ENCODE assay signal across 8 mouse cellular contexts in the genomic region with DNA sequence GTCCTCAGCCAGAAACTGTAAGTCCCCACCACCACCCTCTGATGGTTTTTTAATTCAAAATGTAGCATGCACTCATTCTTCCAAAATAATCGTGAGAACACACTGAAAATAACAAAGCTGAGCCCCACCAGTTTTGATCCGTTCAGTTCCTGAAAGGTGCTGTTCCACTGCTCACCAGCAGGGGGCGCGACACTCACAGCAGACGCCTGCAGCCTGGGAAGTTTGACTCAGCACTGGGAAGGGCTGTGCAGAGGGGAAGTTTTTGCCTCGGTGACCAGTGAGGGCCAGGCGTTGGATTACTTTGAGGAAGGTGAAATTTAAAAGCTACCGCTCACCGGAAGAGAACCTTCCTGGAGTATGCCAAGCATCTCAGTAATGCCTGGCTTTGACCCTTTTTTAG.
DNase-seq lines count a peak whose midpoint lies in the region; ATAC-seq lines count a peak whose summit lies in the region.

No protein-coding gene starts in this region.

- no peak overlapping the region for H3K9ac ChIP-seq in limb, embryonic 12.5 days (replicated peaks)

- DNase-seq in 3134 (ENCODE audit: extremely low read depth, insufficient read length, low spot score), result peak; percentile 51
- DNase-seq in adrenal gland, adult 2 months, result peak; percentile 86
- peak; percentile 88 for DNase-seq in embryo, embryonic 11 days
- peak; percentile 80 to 86 for DNase-seq in gastrocnemius, postnatal 4 days (ENCODE audit: low spot score in 2 of 2)
- DNase-seq in kidney, adult 8-10 months, result peak; percentile 41 to 75
- DNase-seq in naive thymus-derived CD4-positive, alpha-beta T cell, adult 2 months (ENCODE audit: low read depth), result peak; percentile 58
- DNase-seq in spleen, postnatal 4 days (ENCODE audit: low spot score in 2 of 2), result peak; percentile 87 to 96

- no peaks in the 10 kb centered on the region for H3K36me3 ChIP-seq in limb, embryonic 12.5 days

- H3K4me3 ChIP-seq in limb, embryonic 12.5 days (replicated peaks), result no peak overlapping the region

- H3K4me2 ChIP-seq in limb, embryonic 12.5 days, result no peak overlapping the region

- 0 out of 2 replicates have a peak, but pooled peaks have one; percentile 40 for ATAC-seq in limb, embryonic 12.5 days (ENCODE audit: insufficient number of reproducible peaks, insufficient read depth, low FRiP score, low TSS enrichment, low read depth)

- no peaks in the 10 kb centered on the region for H3K9me3 ChIP-seq in limb, embryonic 12.5 days

- 0 out of 2 replicates have a peak, but pooled peaks cover 6% of the 10 kb centered on the region for H3K4me1 ChIP-seq in limb, embryonic 12.5 days (replicated peaks)

- peaks cover 10% of the 10 kb centered on the region for H3K27me3 ChIP-seq in limb, embryonic 12.5 days

- H3K27ac ChIP-seq in limb, embryonic 12.5 days, result no peak overlapping the region

- WGBS in limb, embryonic 12.5 days, result 3% methylated on average over 9 of the region's 9 CpGs
